Mouse (Mus musculus): ENCODE results near the gene Slc15a1. TPM values are rescaled to one million over a fixed set of nuclear protein-coding genes. Genes with fewer than 3 reads are reported as not detected.

The Slc15a1 gene
- total and polyA plus RNA-seq, 2 experiments from 2014 or later = 0.04 TPM; not detected in 1

GRCm38 (mm10) chr14:121505485-121505860 is 421 bp upstream of the Slc15a1 start:
- Histone ChIP-seq H3K9me3 (replicated peaks; ENCODE audit: control insufficient read depth, low read length) (0 out of 2 replicates have a peak, but pooled peaks cover 2% of the 10 kb centered on the region), H3K36me3 (replicated peaks; ENCODE audit: control insufficient read depth, insufficient read depth, low read length) (no peaks in the 10 kb centered on the region), H3K4me3 (ENCODE audit: low read depth, low read length) (no peak overlapping the region), H3K27ac (ENCODE audit: low read depth) (no peak overlapping the region), H3K4me1 (ENCODE audit: control insufficient read depth, insufficient read depth) (0 out of 2 replicates have a peak, but pooled peaks cover 3% of the 10 kb centered on the region), H3K9ac (replicated peaks; ENCODE audit: low read depth, low read length) (no peak overlapping the region), H3K27me3 (ENCODE audit: control insufficient read depth, insufficient read depth, low read length) (peaks cover 30% of the 10 kb centered on the region), H3K4me2 (ENCODE audit: low read depth, low read length) (0 out of 2 replicates have a peak overlapping the region, but pooled peaks have one; percentile 47)
- ATAC-seq (ENCODE audit: insufficient read depth, low read depth) (no peak), DNase-seq (ENCODE audit: low spot score) (no peak)
- TF ChIP-seq EP300 (IDR thresholded peaks at IDR 0.05; ENCODE audit: low read depth) (no peak), CTCF (IDR thresholded peaks at IDR 0.05; ENCODE audit: low read depth) (no peak)
- WGBS = 42% methylated on average over 9 of the region's 9 CpGs

DNA sequence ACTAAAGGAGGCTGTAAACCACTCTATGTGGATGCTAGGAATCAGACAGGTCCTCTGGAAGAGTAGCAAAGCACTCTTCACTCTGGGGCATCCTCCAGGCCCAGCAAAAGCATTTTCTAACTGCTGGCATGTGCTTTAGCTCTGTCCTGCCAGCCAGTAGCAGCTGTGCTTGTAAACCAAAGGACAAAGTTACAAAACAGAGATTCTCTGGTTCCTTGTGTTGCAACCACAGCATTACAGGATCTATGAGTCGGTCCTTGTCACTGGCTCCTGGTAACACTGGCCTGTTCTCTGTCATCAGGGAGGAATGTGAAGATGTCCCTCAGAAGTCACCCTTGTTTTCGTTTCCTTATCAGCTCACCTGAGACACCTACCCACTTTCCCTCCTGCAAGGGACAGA is 4.5 kb downstream of the Slc15a1 start:
- WGBS = 43% methylated on average over 2 of the region's 2 CpGs
- no peak for ATAC-seq (ENCODE audit: insufficient read depth, low read depth)

GRCm38 (mm10) chr14:121499769-121500168 is 5.3 kb downstream of the Slc15a1 start:
- H3K4me3 ChIP-seq (ENCODE audit: low read depth, low read length) = no peak overlapping the region
- no peak for TF ChIP-seq CTCF (IDR thresholded peaks at IDR 0.05; ENCODE audit: low read depth)
- TF ChIP-seq EP300 (IDR thresholded peaks at IDR 0.05; ENCODE audit: low read depth) = no peak
- ATAC-seq (ENCODE audit: insufficient read depth, low read depth) (no peak), DNase-seq (ENCODE audit: low spot score) (no peak)
- peaks cover 12% of the 10 kb centered on the region for H3K27me3 ChIP-seq (ENCODE audit: control insufficient read depth, insufficient read depth, low read length)
- H3K9me3 ChIP-seq (replicated peaks; ENCODE audit: control insufficient read depth, low read length) = no peaks in the 10 kb centered on the region
- WGBS = 55% methylated on average over 1 of the region's 1 CpGs
- H3K4me1 ChIP-seq (ENCODE audit: control insufficient read depth, insufficient read depth) = no peaks in the 10 kb centered on the region
- H3K4me2 ChIP-seq (ENCODE audit: low read depth, low read length) = no peak overlapping the region
- no peak overlapping the region for H3K27ac ChIP-seq (ENCODE audit: low read depth)
- no peak overlapping the region for H3K9ac ChIP-seq (replicated peaks; ENCODE audit: low read depth, low read length)
- H3K36me3 ChIP-seq (replicated peaks; ENCODE audit: control insufficient read depth, insufficient read depth, low read length) = no peaks in the 10 kb centered on the region

More for the DNA sequence above, 4.5 kb downstream of the Slc15a1 start:
- H3K36me3 ChIP-seq (replicated peaks; ENCODE audit: control insufficient read depth, insufficient read depth, low read length) = no peaks in the 10 kb centered on the region
- no peak for DNase-seq (ENCODE audit: low spot score)
- H3K9ac ChIP-seq (replicated peaks; ENCODE audit: low read depth, low read length) = no peak overlapping the region
- no peak overlapping the region for H3K4me2 ChIP-seq (ENCODE audit: low read depth, low read length)
- 0 out of 2 replicates have a peak, but pooled peaks cover 3% of the 10 kb centered on the region for H3K4me1 ChIP-seq (ENCODE audit: control insufficient read depth, insufficient read depth)
- H3K27ac ChIP-seq (ENCODE audit: low read depth) = no peak overlapping the region
- no peaks in the 10 kb centered on the region for H3K9me3 ChIP-seq (replicated peaks; ENCODE audit: control insufficient read depth, low read length)
- no peak overlapping the region for H3K4me3 ChIP-seq (ENCODE audit: low read depth, low read length)
- TF ChIP-seq CTCF (IDR thresholded peaks at IDR 0.05; ENCODE audit: low read depth) (no peak), EP300 (IDR thresholded peaks at IDR 0.05; ENCODE audit: low read depth) (no peak)
- peaks cover 20% of the 10 kb centered on the region for H3K27me3 ChIP-seq (ENCODE audit: control insufficient read depth, insufficient read depth, low read length)

DNA sequence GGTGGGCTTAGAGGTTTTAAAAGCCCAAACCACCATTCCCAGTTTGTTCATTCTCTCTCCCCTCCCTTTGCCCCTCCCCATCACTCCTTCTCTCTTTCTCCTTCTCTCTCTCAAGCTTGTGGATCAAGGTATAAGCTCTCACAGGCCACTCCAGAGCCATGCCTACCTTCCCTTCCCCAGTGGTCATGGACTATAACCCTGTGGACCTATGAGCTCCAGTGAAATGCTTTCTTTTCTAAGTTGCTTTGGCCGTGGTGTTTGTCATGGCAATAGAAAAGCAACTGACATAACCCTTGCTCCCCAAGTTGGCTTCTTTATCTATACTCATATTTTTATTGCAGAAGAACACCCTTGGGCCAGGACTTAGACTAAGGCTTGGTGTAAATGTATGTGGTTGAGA is 7.3 kb downstream of the Slc15a1 start:
- H3K27me3 ChIP-seq (ENCODE audit: control insufficient read depth, insufficient read depth, low read length) = no peaks in the 10 kb centered on the region
- no peak for ATAC-seq (ENCODE audit: insufficient read depth, low read depth)

GRCm38 (mm10) chr14:121495741-121496140 is 9.3 kb downstream of the Slc15a1 start:
- ATAC-seq (ENCODE audit: insufficient read depth, low read depth) (no peak), DNase-seq (ENCODE audit: low spot score) (no peak)
- H3K9me3 ChIP-seq (replicated peaks; ENCODE audit: control insufficient read depth, low read length) = no peaks in the 10 kb centered on the region
- 0 out of 2 replicates have a peak, but pooled peaks cover 5% of the 10 kb centered on the region for H3K4me1 ChIP-seq (ENCODE audit: control insufficient read depth, insufficient read depth)
- H3K4me3 ChIP-seq (ENCODE audit: low read depth, low read length) = no peak overlapping the region
- 72% methylated on average over 4 of the region's 4 CpGs for WGBS
- H3K27ac ChIP-seq (ENCODE audit: low read depth) = no peak overlapping the region
- TF ChIP-seq CTCF (IDR thresholded peaks at IDR 0.05; ENCODE audit: low read depth) (no peak), EP300 (IDR thresholded peaks at IDR 0.05; ENCODE audit: low read depth) (no peak)
- no peak overlapping the region for H3K4me2 ChIP-seq (ENCODE audit: low read depth, low read length)
- no peaks in the 10 kb centered on the region for H3K27me3 ChIP-seq (ENCODE audit: control insufficient read depth, insufficient read depth, low read length)
- H3K36me3 ChIP-seq (replicated peaks; ENCODE audit: control insufficient read depth, insufficient read depth, low read length) = no peaks in the 10 kb centered on the region
- H3K9ac ChIP-seq (replicated peaks; ENCODE audit: low read depth, low read length) = no peak overlapping the region

More for the DNA sequence above, 7.3 kb downstream of the Slc15a1 start:
- TF ChIP-seq EP300 (IDR thresholded peaks at IDR 0.05; ENCODE audit: low read depth) (no peak), CTCF (IDR thresholded peaks at IDR 0.05; ENCODE audit: low read depth) (no peak)
- no peak overlapping the region for H3K4me2 ChIP-seq (ENCODE audit: low read depth, low read length)
- no peaks in the 10 kb centered on the region for H3K36me3 ChIP-seq (replicated peaks; ENCODE audit: control insufficient read depth, insufficient read depth, low read length)
- H3K9ac ChIP-seq (replicated peaks; ENCODE audit: low read depth, low read length) = no peak overlapping the region
- H3K4me1 ChIP-seq (ENCODE audit: control insufficient read depth, insufficient read depth) = no peaks in the 10 kb centered on the region
- H3K4me3 ChIP-seq (ENCODE audit: low read depth, low read length) = no peak overlapping the region
- WGBS = 83% methylated on average over 1 of the region's 1 CpGs
- no peak for DNase-seq (ENCODE audit: low spot score)
- H3K27ac ChIP-seq (ENCODE audit: low read depth) = no peak overlapping the region
- no peaks in the 10 kb centered on the region for H3K9me3 ChIP-seq (replicated peaks; ENCODE audit: control insufficient read depth, low read length)

- Histone ChIP-seq H3K27ac (ENCODE audit: low read depth) (no peak overlapping the region), H3K4me2 (ENCODE audit: low read depth, low read length) (no peak overlapping the region), H3K9me3 (replicated peaks; ENCODE audit: control insufficient read depth, low read length) (no peaks in the 10 kb centered on the region), H3K36me3 (replicated peaks; ENCODE audit: control insufficient read depth, insufficient read depth, low read length) (no peaks in the 10 kb centered on the region), H3K27me3 (ENCODE audit: control insufficient read depth, insufficient read depth, low read length) (no peaks in the 10 kb centered on the region), H3K4me1 (ENCODE audit: control insufficient read depth, insufficient read depth) (0 out of 2 replicates have a peak, but pooled peaks cover 5% of the 10 kb centered on the region), H3K4me3 (ENCODE audit: low read depth, low read length) (no peak overlapping the region), H3K9ac (replicated peaks; ENCODE audit: low read depth, low read length) (no peak overlapping the region)
- no peak for DNase-seq (ENCODE audit: low spot score)
- no peak for ATAC-seq (ENCODE audit: insufficient read depth, low read depth)
- 76% methylated on average over 2 of the region's 2 CpGs for WGBS
- TF ChIP-seq CTCF (IDR thresholded peaks at IDR 0.05; ENCODE audit: low read depth) (no peak), EP300 (IDR thresholded peaks at IDR 0.05; ENCODE audit: low read depth) (no peak)
These were observed 9.9 kb downstream of the Slc15a1 start for GRCm38 (mm10) chr14:121495120-121495519.

Data from heart, postnatal 0 days (tissue).